Mouse (Mus musculus) gastrocnemius, postnatal 36 days (tissue): ENCODE measurements around the gene Zdhhc1. TPM values are rescaled to one million over a fixed set of nuclear protein-coding genes. Genes with fewer than 3 reads are reported as not detected.
A peak's percentile ranks its signal among the peaks of the same experiment; 100 is the strongest.

Source experiments
- DNase-seq, 2 experiments: peaks; one replicate each; pipeline ENCODE4 v3.0.0; 2022
- intact Hi-C: fragments of 180-260 bp; cut with DNase I; formaldehyde crosslinking; loops from one replicate; pipeline ENCODE4 v1.15.1; 2025
- long read RNA-seq, 2 experiments: library from polyadenylated mRNA; stranded (forward); transcript quantifications; one replicate each; pipeline ENCODE4 v2.0.0; 2021
- total RNA-seq, 2 experiments: library from RNA; stranded (reverse); gene quantifications; 2 replicates each; pipeline ENCODE4 v1.2.3; 2021

Gene Zdhhc1
- total RNA-seq = 1 to 10 TPM; 8.1 to 8.3 TPM
- long read RNA-seq, experiment 1, partial matches to known transcripts = 5 of 13 reads
- long read RNA-seq, experiment 1, other reads (novel, unspliced or antisense) = 6 of 13 reads
- long read RNA-seq, experiment 2, partial matches to known transcripts = 3 of 13 reads
- long read RNA-seq, experiment 2, other reads (novel, unspliced or antisense) = 6 of 13 reads

- peak; percentile 81 to 88 for DNase-seq
- intact Hi-C loops = no loop called here
Observed at GRCm38 (mm10) chr8:105496439-105497180, at the start of gene Zdhhc1. Gene Zdhhc1 (minus strand): TSS chr8:105496902.

- peak in 1 of 2 experiments; percentile 44 for DNase-seq
- intact Hi-C loops = no loop called here
Observed at GRCm38 (mm10) chr8:105545249-105545648, 48.5 kb upstream of the Zdhhc1 start.

GRCm38 (mm10) chr8:105544544-105545205 lies 48.0 kb upstream of the Zdhhc1 start:
- intact Hi-C loops = no loop called here
- DNase-seq = peak; percentile 25 to 38

- intact Hi-C loops = no loop called here
- DNase-seq = no peak
Observed at GRCm38 (mm10) chr8:105543703-105544102, 47.0 kb upstream of the Zdhhc1 start.

- DNase-seq = no peak
- intact Hi-C loops = no loop called here
Observed at GRCm38 (mm10) chr8:105542808-105543207, 46.1 kb upstream of the Zdhhc1 start.

- DNase-seq = no peak
- intact Hi-C loops = no loop called here
Observed at GRCm38 (mm10) chr8:105542032-105542656, 45.4 kb upstream of the Zdhhc1 start.

- intact Hi-C loops = no loop called here
- no peak for DNase-seq
Observed at GRCm38 (mm10) chr8:105538940-105539339, 42.2 kb upstream of the Zdhhc1 start.

GRCm38 (mm10) chr8:105537011-105537677 lies 40.4 kb upstream of the Zdhhc1 start:
- DNase-seq = peak; percentile 64 to 76
- intact Hi-C loops = no loop called here

- DNase-seq = peak; percentile 50 to 59
- intact Hi-C loops = no loop called here
Observed at GRCm38 (mm10) chr8:105536546-105536945, 39.8 kb upstream of the Zdhhc1 start.

- DNase-seq = peak; percentile 57 to 68
- intact Hi-C loops = loop anchor here (2.0 to 5.0 kb wide), 2 partner anchors 15 to 52 kb away; partner anchors contain the start of gene Hsd11b2
Observed at GRCm38 (mm10) chr8:105533892-105534329, 37.2 kb upstream of the Zdhhc1 start.

GRCm38 (mm10) chr8:105533439-105533838 lies 36.7 kb upstream of the Zdhhc1 start:
- intact Hi-C loops = loop anchor here (2.0 to 5.0 kb wide), 2 partner anchors 15 to 51 kb away; partner anchors contain the start of gene Hsd11b2

GRCm38 (mm10) chr8:105531774-105532173 lies 35.1 kb upstream of the Zdhhc1 start:
- DNase-seq = peak in 1 of 2 experiments; percentile 85
- intact Hi-C loops = loop anchor here (2.0 to 5.0 kb wide), 3 partner anchors 13 to 49 kb away; partner anchors contain the start of gene Hsd11b2

More at GRCm38 (mm10) chr8:105533439-105533838, 36.7 kb upstream of the Zdhhc1 start:
- DNase-seq = no peak

- intact Hi-C loops = no loop called here
- DNase-seq = peak; percentile 45 to 58
Observed at GRCm38 (mm10) chr8:105529271-105529670, 32.6 kb upstream of the Zdhhc1 start.

- DNase-seq = no peak
- intact Hi-C loops = no loop called here
Observed at GRCm38 (mm10) chr8:105528206-105528605, 31.5 kb upstream of the Zdhhc1 start.

GRCm38 (mm10) chr8:105527110-105527509 lies 30.4 kb upstream of the Zdhhc1 start:
- intact Hi-C loops = no loop called here
- peak in 1 of 2 experiments; percentile 68 for DNase-seq

GRCm38 (mm10) chr8:105522890-105523289 lies 26.2 kb upstream of the Zdhhc1 start:
- intact Hi-C loops = no loop called here
- DNase-seq = no peak

GRCm38 (mm10) chr8:105521995-105522769 lies 25.5 kb upstream of the Zdhhc1 start:
- intact Hi-C loops = no loop called here
- DNase-seq = no peak

GRCm38 (mm10) chr8:105521061-105521460 lies 24.4 kb upstream of the Zdhhc1 start:
- intact Hi-C loops = no loop called here
- DNase-seq = no peak

GRCm38 (mm10) chr8:105520521-105520920 lies 23.8 kb upstream of the Zdhhc1 start:
- DNase-seq = no peak
- intact Hi-C loops = no loop called here
